Mouse (Mus musculus): ENCODE results near the gene Ankrd2.

DNA sequence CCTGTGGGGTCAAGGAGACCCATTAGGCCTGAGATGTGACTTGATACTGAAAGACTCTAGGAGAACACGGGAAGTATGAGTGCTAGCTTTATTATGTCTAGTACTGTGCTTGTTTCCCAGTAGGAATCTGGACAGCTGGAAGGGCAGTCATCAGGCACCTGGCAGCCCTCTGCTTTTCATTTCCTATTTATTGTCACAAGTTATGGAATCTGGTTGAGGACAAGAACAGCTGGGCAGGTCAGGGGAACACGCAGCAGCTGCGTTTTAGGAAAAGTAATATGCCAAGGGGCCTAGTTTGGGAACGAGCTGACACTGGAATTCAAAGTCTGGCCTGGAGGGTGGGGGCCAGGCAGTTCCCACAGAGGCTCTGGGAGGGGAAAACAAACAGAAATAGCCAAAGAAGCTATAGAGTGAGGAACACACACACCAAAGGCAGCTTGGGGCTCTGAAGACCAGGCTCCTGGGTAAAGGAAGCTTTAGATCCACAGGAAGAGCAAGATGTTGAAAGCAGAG, 35.3 kb upstream of the Ankrd2 start:
- TF ChIP-seq GATA1 (IDR thresholded peaks at IDR 0.05; ENCODE audit: borderline replicate concordance, low read length), result no peak
- TF ChIP-seq FLI1 (IDR thresholded peaks at IDR 0.05; ENCODE audit: low read length), result no peak
